Mouse (Mus musculus) liver, postnatal 0 days (tissue): ENCODE measurements at regions not wholly inside any gene's neighbourhood (a gene's known extent, or its start where the extent isn't known, plus 50 kb on each side); places are given as distances from the start of the nearest gene placed in this dataset.

Source experiments
- ATAC-seq: fragments of 200-750 bp; cut with Nextera tagmentation; 2 replicates; pipeline ENCODE4 v1.8.0; 2017; ENCODE audit warnings: mild to moderate bottlenecking, moderate library complexity
- DNase-seq: peaks from one replicate; pipeline ENCODE4 v3.0.0-alpha.2; 2016
- H3K27ac ChIP-seq: fragments of 300-500 bp; sonication (generic); 2 replicates; pipeline ENCODE4 v1.5.1; 2014; ENCODE audit warnings: antibody characterized with exemption, moderate library complexity, mild to moderate bottlenecking, low read depth
- H3K27me3 ChIP-seq: fragments of 300-500 bp; sonication (generic); 2 replicates; pipeline ENCODE4 v1.6.1; 2014; ENCODE audit warnings: low read length, control low read depth, mixed read lengths; ENCODE audit not compliant: insufficient read depth
- H3K36me3 ChIP-seq: fragments of 300-500 bp; sonication (generic); replicated peaks from 2 replicates; pipeline ENCODE4 v1.6.1; 2014; ENCODE audit warnings: mild to moderate bottlenecking, control low read depth, low read length, moderate library complexity, mixed read lengths; ENCODE audit not compliant: insufficient read depth
- H3K4me1 ChIP-seq: fragments of 300-500 bp; sonication (generic); 2 replicates; pipeline ENCODE4 v1.6.1; 2014; ENCODE audit warnings: antibody characterized with exemption, mild to moderate bottlenecking, control low read depth; ENCODE audit not compliant: insufficient read depth
- H3K4me2 ChIP-seq: fragments of 300-500 bp; sonication (generic); 2 replicates; pipeline ENCODE4 v1.6.1; 2014; ENCODE audit warnings: low read depth, mild to moderate bottlenecking, low read length, moderate library complexity, mixed read lengths
- H3K4me3 ChIP-seq: fragments of 300-500 bp; sonication (generic); 2 replicates; pipeline ENCODE4 v1.5.1; 2014; ENCODE audit warnings: low read depth, low read length
- H3K9ac ChIP-seq: fragments of 300-500 bp; sonication (generic); replicated peaks from 2 replicates; pipeline ENCODE4 v1.6.1; 2014; ENCODE audit warnings: mild to moderate bottlenecking, moderate library complexity
- H3K9me3 ChIP-seq: fragments of 300-500 bp; sonication (generic); 2 replicates; pipeline ENCODE4 v1.6.1; 2016; ENCODE audit warnings: mild to moderate bottlenecking, control low read depth, low read length, mixed read lengths
- CTCF ChIP-seq: sonication (generic); IDR thresholded peaks from 2 replicates; pipeline ENCODE4 v1.5.1; 2016; ENCODE audit warnings: antibody characterized with exemption, low read depth
- EP300 ChIP-seq: IDR thresholded peaks from 2 replicates; pipeline ENCODE4 v1.6.1; 2016; ENCODE audit warnings: antibody characterized with exemption, low read depth, mild to moderate bottlenecking
- WGBS: fragments of 180-500 bp; shearing (Covaris S2); extraction: QIAGEN DNeasy Blood & Tissue Kit; methylation state at CpG from one replicate; pipeline ENCODE4 v1.1.7; 2014; ENCODE audit not compliant: insufficient replicate concordance; 5-methylcytosine and 5-hydroxymethylcytosine counted together

DNA sequence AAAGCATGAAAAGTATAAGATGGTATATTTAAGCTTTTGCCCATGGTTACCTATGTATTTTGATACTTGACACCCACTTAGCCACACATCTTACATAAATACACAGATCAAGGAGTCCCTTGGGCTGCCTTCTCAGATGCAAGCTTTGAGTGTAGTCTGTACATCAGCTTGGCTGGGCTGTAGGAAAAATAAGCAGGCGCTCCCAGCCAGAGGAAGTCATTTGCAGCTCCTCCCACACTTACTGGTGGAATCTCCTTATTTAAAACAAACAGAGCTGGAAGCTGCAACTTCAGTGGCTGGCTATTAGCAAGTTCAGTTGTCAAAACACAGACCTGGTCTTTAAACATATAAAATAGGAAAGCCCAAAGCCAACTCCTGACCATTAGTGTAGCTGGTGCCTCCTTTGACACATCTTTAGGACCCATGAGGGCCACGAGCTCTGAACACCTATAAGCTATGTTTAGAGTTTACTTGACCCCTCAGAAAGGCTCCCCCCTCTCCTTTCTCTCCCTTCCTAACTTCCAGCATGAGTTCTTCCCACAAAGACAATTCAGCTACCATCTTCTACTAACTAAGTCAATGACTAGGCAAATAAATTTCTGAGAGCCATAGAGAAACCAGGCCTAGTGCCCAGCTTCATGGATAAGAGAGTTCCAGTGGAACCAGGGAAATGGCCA is 75.4 kb upstream of the Nepro start:
- no peaks in the 10 kb centered on the region for H3K27me3 ChIP-seq
- no peak for ATAC-seq
- no peaks in the 10 kb centered on the region for H3K9me3 ChIP-seq
- no peak for DNase-seq
- H3K4me3 ChIP-seq: no peak overlapping the region
- H3K27ac ChIP-seq: no peak overlapping the region
- 47% methylated on average over 2 of the region's 2 CpGs for WGBS
- H3K4me1 ChIP-seq: no peaks in the 10 kb centered on the region
- no peak overlapping the region for H3K9ac ChIP-seq
- no peaks in the 10 kb centered on the region for H3K36me3 ChIP-seq
- TF ChIP-seq CTCF (no peak), EP300 (no peak)
- no peak overlapping the region for H3K4me2 ChIP-seq

GRCm38 (mm10) chr16:44643992-44644391 is 80.1 kb upstream of the Nepro start:
- Histone ChIP-seq H3K27ac (no peak overlapping the region), H3K27me3 (no peaks in the 10 kb centered on the region), H3K9me3 (no peaks in the 10 kb centered on the region), H3K9ac (no peak overlapping the region), H3K36me3 (no peaks in the 10 kb centered on the region), H3K4me1 (no peaks in the 10 kb centered on the region), H3K4me3 (no peak overlapping the region), H3K4me2 (no peak overlapping the region)
- TF ChIP-seq CTCF: peak; percentile 44
- no peak for TF ChIP-seq EP300
- ATAC-seq: no peak
- DNase-seq: no peak
- WGBS: 29% methylated on average over 4 of the region's 4 CpGs

DNA sequence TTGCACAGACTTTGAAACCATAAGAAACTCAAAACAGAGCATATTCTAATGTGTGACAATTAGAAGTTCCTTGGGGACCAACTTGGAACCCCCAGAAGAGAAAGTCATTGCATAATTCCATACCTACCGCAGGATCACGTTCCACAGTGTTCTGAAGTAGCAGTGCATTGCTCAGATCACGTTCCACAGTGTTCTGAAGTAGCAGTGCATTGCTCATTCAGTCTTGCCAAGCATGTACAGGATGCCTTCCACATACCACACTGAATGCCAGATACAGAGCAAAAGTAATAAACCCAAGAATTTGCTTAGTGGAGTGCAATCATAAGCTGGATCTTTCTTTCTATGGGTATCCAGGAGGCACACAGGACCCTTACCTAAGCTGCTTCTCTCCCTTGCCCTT is 78.4 kb upstream of the Boc start:
- H3K27me3 ChIP-seq: no peaks in the 10 kb centered on the region
- H3K4me1 ChIP-seq: no peaks in the 10 kb centered on the region
- H3K9ac ChIP-seq: no peak overlapping the region
- no peaks in the 10 kb centered on the region for H3K9me3 ChIP-seq
- H3K27ac ChIP-seq: no peak overlapping the region
- ATAC-seq (no peak), DNase-seq (no peak)
- 78% methylated on average over 3 of the region's 3 CpGs for WGBS
- TF ChIP-seq CTCF (no peak), EP300 (no peak)
- H3K4me2 ChIP-seq: no peak overlapping the region
- H3K36me3 ChIP-seq: no peaks in the 10 kb centered on the region
- H3K4me3 ChIP-seq: no peak overlapping the region

DNA sequence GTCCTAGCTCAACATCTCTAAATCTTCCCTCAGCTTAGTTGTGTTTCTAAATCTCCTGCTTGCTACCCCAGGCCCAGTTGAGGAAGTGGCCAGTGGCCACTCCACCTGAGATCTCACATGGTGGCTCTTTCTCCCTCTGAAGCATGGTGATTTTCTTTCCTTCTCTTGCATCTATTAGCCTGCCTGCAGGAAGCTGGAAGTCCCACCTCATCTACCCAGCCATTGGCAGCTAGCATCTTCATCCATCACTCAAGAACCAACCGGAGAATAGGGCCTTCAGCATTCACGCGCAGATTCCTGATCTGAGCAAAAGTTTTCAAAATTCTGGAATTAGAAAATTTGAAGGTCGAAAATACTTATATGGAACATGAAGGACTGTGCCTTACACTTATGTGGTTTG is 75.8 kb upstream of the Boc start:
- no peak for ATAC-seq
- TF ChIP-seq EP300 (no peak), CTCF (no peak)
- H3K27me3 ChIP-seq: no peaks in the 10 kb centered on the region
- H3K4me3 ChIP-seq: no peak overlapping the region
- 86% methylated on average over 4 of the region's 4 CpGs for whole genome bisulfite sequencing
- H3K4me1 ChIP-seq: no peaks in the 10 kb centered on the region
- H3K27ac ChIP-seq: no peak overlapping the region
- H3K9me3 ChIP-seq: no peaks in the 10 kb centered on the region
- DNase-seq: no peak
- no peak overlapping the region for H3K4me2 ChIP-seq
- H3K36me3 ChIP-seq: no peaks in the 10 kb centered on the region
- no peak overlapping the region for H3K9ac ChIP-seq

DNA sequence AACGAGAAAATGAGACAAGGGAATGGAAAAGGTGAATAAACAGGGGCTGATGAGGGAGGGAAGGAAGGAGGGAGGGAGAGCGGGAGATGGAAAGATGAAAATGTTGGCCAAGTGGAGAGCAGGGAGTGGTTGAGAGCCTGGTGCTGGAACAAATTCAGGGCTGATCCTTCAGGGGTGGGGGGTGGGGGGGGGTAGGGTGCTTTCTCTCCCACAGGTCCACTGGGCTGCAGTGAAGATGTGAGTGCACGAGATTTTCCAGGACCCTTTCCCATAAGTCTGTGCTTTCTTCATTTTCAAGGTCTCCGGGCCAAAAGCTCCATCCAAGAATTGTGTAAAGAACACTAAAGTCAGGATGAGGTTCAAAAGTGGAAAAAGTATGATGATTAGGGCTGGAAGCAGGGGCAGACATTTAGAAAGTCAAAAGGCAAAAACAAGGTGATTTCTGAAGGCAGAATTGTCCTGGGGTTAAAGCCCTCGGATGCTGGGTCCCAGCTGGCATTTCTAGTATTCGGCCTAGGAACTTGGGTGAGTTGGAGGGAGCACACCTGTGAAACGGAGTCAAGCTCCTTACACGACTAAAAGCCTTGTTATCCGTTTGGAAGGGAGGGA is 74.5 kb upstream of the Boc start:
- Histone ChIP-seq H3K36me3 (no peaks in the 10 kb centered on the region), H3K4me1 (no peaks in the 10 kb centered on the region), H3K4me2 (no peak overlapping the region), H3K4me3 (no peak overlapping the region), H3K9me3 (no peaks in the 10 kb centered on the region), H3K9ac (no peak overlapping the region), H3K27ac (no peak overlapping the region), H3K27me3 (no peaks in the 10 kb centered on the region)
- DNase-seq (no peak), ATAC-seq (no peak)
- WGBS: 66% methylated on average over 9 of the region's 9 CpGs
- no peak for TF ChIP-seq EP300
- no peak for TF ChIP-seq CTCF

- DNase-seq: no peak
Measured at GRCm38 (mm10) chr16:44632330-44633058, 73.8 kb upstream of the Boc start.

More at GRCm38 (mm10) chr16:44632330-44633058, 73.8 kb upstream of the Boc start:
- Histone ChIP-seq H3K27me3 (no peaks in the 10 kb centered on the region), H3K4me2 (no peak overlapping the region), H3K9me3 (no peaks in the 10 kb centered on the region), H3K36me3 (no peaks in the 10 kb centered on the region), H3K4me1 (no peaks in the 10 kb centered on the region), H3K27ac (no peak overlapping the region), H3K9ac (no peak overlapping the region), H3K4me3 (no peak overlapping the region)
- 42% methylated on average over 9 of the region's 9 CpGs for WGBS
- ATAC-seq: no peak
- TF ChIP-seq CTCF (no peak), EP300 (no peak)
